Mouse (Mus musculus) forebrain, embryonic 14.5 days (tissue): Measurements from ENCODE around the gene Rrn3. TPM values are rescaled to one million over a fixed set of nuclear protein-coding genes. Genes with fewer than 3 reads are reported as not detected.

Experiments used
- ATAC-seq: fragments of 200-750 bp; cut with Nextera tagmentation; 2 replicates; pipeline ENCODE4 v1.8.0; 2017; ENCODE audit warnings: mild to moderate bottlenecking, moderate library complexity
- DNase-seq: peaks from one replicate; pipeline ENCODE4 v3.0.0-alpha.2; 2015; ENCODE audit warnings: low spot score
- H3K27ac ChIP-seq: fragments of 300-500 bp; sonication (generic); 2 replicates; pipeline ENCODE4 v1.5.1; 2014; ENCODE audit warnings: low read depth, mild to moderate bottlenecking, control low read depth, low read length, moderate library complexity
- H3K27me3 ChIP-seq: fragments of 300-500 bp; sonication (generic); replicated peaks from 2 replicates; pipeline ENCODE4 v1.6.1; 2014; ENCODE audit warnings: low read length, control low read depth, mixed read lengths; ENCODE audit not compliant: control insufficient read depth, insufficient read depth
- H3K36me3 ChIP-seq: fragments of 300-500 bp; sonication (generic); 2 replicates; pipeline ENCODE4 v1.6.1; 2014; ENCODE audit warnings: low read length, control low read depth; ENCODE audit not compliant: control insufficient read depth, insufficient read depth
- H3K4me1 ChIP-seq: fragments of 300-500 bp; sonication (generic); 2 replicates; pipeline ENCODE4 v1.6.1; 2014; ENCODE audit warnings: antibody characterized with exemption, low read length, control low read depth; ENCODE audit not compliant: control insufficient read depth, insufficient read depth
- H3K4me2 ChIP-seq: fragments of 300-500 bp; sonication (generic); 2 replicates; pipeline ENCODE4 v1.6.1; 2014; ENCODE audit warnings: mild to moderate bottlenecking, control low read depth, low read length
- H3K4me3 ChIP-seq: fragments of 300-500 bp; sonication (generic); 2 replicates; pipeline ENCODE4 v1.5.1; 2014; ENCODE audit warnings: low read depth, low read length, control low read depth
- H3K9ac ChIP-seq: fragments of 300-500 bp; sonication (generic); 2 replicates; pipeline ENCODE4 v1.6.1; 2014; ENCODE audit warnings: mild to moderate bottlenecking, low read length, control low read depth, moderate library complexity
- H3K9me3 ChIP-seq: fragments of 300-500 bp; sonication (generic); replicated peaks from 2 replicates; pipeline ENCODE4 v1.6.1; 2016; ENCODE audit warnings: low read length, control low read depth, mixed read lengths; ENCODE audit not compliant: control insufficient read depth
- WGBS: fragments of 180-500 bp; shearing (Covaris S2); extraction: QIAGEN DNeasy Blood & Tissue Kit; methylation state at CpG from one replicate; pipeline ENCODE4 v1.1.7; 2014; 5-methylcytosine and 5-hydroxymethylcytosine counted together
- polyA plus RNA-seq: library from polyadenylated mRNA; unstranded; fragments of >200 nt; fragmentation: Nextera tagmentation; extraction: Ambion mirVana; gene quantifications from 2 replicates; pipeline ENCODE4 v1.2.1, GENCODE M21; 2014

Rrn3 gene
- polyA plus RNA-seq, 1 experiment from 2014 or later: 70.7 TPM

GRCm38 (mm10) chr16:13825781-13826490 is 45.4 kb downstream of the Rrn3 start:
- no peak overlapping the region for H3K4me2 ChIP-seq
- ATAC-seq (no peak), DNase-seq (no peak)
- no peaks in the 10 kb centered on the region for H3K9me3 ChIP-seq
- no peak overlapping the region for H3K27ac ChIP-seq
- WGBS: 85% methylated on average over 7 of the region's 7 CpGs
- no peak overlapping the region for H3K4me3 ChIP-seq
- peaks cover 42% of the 10 kb centered on the region for H3K36me3 ChIP-seq
- H3K4me1 ChIP-seq: no peaks in the 10 kb centered on the region; the same call in 1 of the 2 replicates
- no peaks in the 10 kb centered on the region for H3K27me3 ChIP-seq
- no peak overlapping the region for H3K9ac ChIP-seq

GRCm38 (mm10) chr16:13826511-13826910 is 46.0 kb downstream of the Rrn3 start:
- DNase-seq: no peak
- H3K27me3 ChIP-seq: no peaks in the 10 kb centered on the region
- no peaks in the 10 kb centered on the region for H3K9me3 ChIP-seq
- no peaks in the 10 kb centered on the region for H3K4me1 ChIP-seq
- H3K27ac ChIP-seq: no peak overlapping the region
- peaks cover 47% of the 10 kb centered on the region for H3K36me3 ChIP-seq
- no peak overlapping the region for H3K9ac ChIP-seq
- no peak overlapping the region for H3K4me2 ChIP-seq
- H3K4me3 ChIP-seq: no peak overlapping the region
- WGBS: 88% methylated on average over 4 of the region's 4 CpGs
- ATAC-seq: no peak

DNA sequence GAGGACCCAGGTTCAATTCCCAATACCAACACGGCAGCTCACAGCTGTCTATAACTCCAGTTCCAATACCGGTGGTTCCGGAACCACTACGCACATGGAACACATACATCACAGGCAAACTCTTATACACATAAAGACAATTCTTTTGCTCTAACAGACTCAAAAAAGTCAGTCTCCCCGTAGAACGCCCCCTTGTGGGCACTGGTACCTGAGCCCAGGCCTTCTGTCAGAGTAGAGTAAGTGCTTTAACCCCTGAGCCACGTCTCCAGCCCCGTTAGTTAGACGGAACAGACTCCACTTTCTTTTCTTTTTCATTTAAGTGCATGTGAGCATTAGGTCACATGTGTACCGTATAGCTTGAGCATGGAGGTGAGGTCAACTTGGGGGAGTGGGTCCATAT is 49.9 kb downstream of the Rrn3 start:
- WGBS: 90% methylated on average over 10 of the region's 10 CpGs
- Histone ChIP-seq H3K4me1 (no peaks in the 10 kb centered on the region), H3K36me3 (peaks cover 85% of the 10 kb centered on the region)

DNA sequence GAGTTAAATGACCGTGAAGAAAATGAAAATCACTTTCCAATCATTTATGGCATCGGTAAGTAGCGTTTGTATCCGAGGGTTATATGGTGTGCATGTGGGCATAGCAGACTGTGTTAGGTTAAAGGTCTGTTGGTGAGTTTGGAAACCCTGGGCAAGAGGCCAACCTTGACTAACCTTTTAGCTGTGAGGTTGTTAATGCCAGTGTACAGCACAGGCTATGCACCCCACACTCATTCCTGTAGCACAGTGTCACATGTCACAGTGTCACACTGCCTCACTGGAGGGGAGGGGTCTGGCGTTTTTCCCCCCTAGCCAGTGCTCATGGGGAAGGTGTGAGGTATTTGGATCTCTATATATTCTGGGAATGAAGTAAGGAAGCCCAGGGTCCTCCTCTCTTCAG is 51.1 kb downstream of the Rrn3 start:
- no peak for ATAC-seq
- DNase-seq: no peak
- H3K27me3 ChIP-seq: no peaks in the 10 kb centered on the region
- no peak overlapping the region for H3K4me3 ChIP-seq
- H3K4me2 ChIP-seq: no peak overlapping the region
- H3K27ac ChIP-seq: no peak overlapping the region
- no peaks in the 10 kb centered on the region for H3K9me3 ChIP-seq
- H3K9ac ChIP-seq: no peak overlapping the region
- H3K36me3 ChIP-seq: peaks cover 97% of the 10 kb centered on the region
- WGBS: 88% methylated on average over 5 of the region's 5 CpGs
- H3K4me1 ChIP-seq: no peaks in the 10 kb centered on the region

More for the DNA sequence above, 49.9 kb downstream of the Rrn3 start:
- no peaks in the 10 kb centered on the region for H3K27me3 ChIP-seq
- DNase-seq: no peak
- no peaks in the 10 kb centered on the region for H3K9me3 ChIP-seq
- no peak overlapping the region for H3K4me2 ChIP-seq
- H3K4me3 ChIP-seq: no peak overlapping the region
- no peak for ATAC-seq
- H3K9ac ChIP-seq: no peak overlapping the region
- H3K27ac ChIP-seq: no peak overlapping the region

DNA sequence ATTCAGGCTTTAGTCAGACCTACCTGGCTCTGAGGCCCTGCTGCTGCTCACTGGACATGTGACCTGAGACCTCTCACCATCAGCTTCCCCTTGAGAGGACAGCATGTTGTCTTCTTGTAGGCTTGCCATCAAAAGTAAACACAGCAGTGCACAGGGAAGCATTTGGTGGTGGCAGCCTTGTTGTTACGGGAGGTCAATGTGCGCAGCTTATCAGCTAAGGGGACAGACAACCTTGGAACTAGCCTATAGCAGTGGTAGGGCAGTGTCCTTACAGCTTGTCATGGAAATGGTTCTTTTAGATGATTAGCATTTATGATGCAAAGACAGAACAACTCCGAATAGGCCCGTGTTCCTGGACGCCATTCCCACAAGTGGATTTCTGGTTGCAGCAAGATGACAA is 53.9 kb downstream of the Rrn3 start:
- Histone ChIP-seq H3K4me1 (no peaks in the 10 kb centered on the region), H3K9me3 (no peaks in the 10 kb centered on the region), H3K4me2 (no peak overlapping the region), H3K9ac (no peak overlapping the region), H3K36me3 (peaks cover 97% of the 10 kb centered on the region), H3K27ac (no peak overlapping the region), H3K27me3 (no peaks in the 10 kb centered on the region), H3K4me3 (no peak overlapping the region)
- WGBS: 95% methylated on average over 5 of the region's 5 CpGs
- no peak for DNase-seq
- ATAC-seq: no peak

GRCm38 (mm10) chr16:13840056-13840455 is 59.5 kb downstream of the Rrn3 start:
- ATAC-seq: no peak
- Histone ChIP-seq H3K9ac (no peak overlapping the region), H3K27me3 (no peaks in the 10 kb centered on the region), H3K4me3 (no peak overlapping the region), H3K9me3 (no peaks in the 10 kb centered on the region), H3K36me3 (peaks cover 79% of the 10 kb centered on the region), H3K4me1 (no peaks in the 10 kb centered on the region), H3K27ac (no peak overlapping the region), H3K4me2 (no peak overlapping the region)
- no peak for DNase-seq
- 92% methylated on average over 7 of the region's 7 CpGs for WGBS

DNA sequence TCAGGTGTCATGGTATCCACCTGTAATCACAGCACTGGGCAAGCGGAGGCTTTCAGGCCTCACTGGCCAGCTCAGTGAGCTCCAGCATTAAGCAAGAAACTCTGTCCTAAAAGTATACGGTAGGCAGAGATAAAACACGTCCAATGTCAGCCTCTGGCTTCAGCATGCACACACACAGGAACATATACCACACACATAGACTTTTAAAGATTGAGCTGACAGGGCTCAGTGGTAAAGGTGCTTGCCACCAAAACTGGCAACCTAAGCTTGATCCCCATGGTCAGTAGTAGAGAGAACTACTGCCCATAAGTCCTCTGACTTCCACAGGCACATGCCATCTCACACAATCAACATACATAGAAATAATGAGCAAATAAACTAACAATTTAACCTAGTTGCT is 60.4 kb downstream of the Rrn3 start:
- H3K4me3 ChIP-seq: no peak overlapping the region
- H3K9me3 ChIP-seq: no peaks in the 10 kb centered on the region
- H3K27ac ChIP-seq: no peak overlapping the region
- no peaks in the 10 kb centered on the region for H3K4me1 ChIP-seq
- H3K36me3 ChIP-seq: peaks cover 74% of the 10 kb centered on the region
- H3K27me3 ChIP-seq: no peaks in the 10 kb centered on the region
- WGBS: 92% methylated on average over 3 of the region's 3 CpGs
- H3K9ac ChIP-seq: no peak overlapping the region
- ATAC-seq (no peak), DNase-seq (no peak)
- H3K4me2 ChIP-seq: no peak overlapping the region

DNA sequence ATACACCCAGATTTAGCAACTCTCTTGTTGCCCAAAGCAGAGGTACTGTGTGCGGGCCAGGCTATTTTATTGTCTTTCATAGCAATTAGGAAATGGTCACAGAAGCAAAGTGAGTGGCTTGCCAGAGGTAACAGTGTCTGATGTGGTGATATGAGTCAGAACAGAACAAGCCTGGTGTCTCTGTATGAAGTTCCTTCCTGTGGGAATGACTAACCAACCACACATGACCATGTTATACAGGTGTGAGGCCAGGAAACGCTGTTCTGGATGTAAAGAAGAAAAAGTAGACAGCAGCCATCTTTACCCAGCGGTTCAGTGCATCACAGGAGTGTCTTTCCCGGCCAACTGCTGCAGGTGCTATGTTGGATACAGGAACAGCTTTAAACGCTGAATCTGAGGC is 64.5 kb downstream of the Rrn3 start:
- H3K9me3 ChIP-seq: no peaks in the 10 kb centered on the region
- H3K4me3 ChIP-seq: no peak overlapping the region
- H3K27ac ChIP-seq: no peak overlapping the region
- H3K9ac ChIP-seq: no peak overlapping the region
- 97% methylated on average over 5 of the region's 5 CpGs for WGBS
- peaks cover 45% of the 10 kb centered on the region for H3K36me3 ChIP-seq
- H3K4me2 ChIP-seq: no peak overlapping the region
- no peaks in the 10 kb centered on the region for H3K27me3 ChIP-seq
- H3K4me1 ChIP-seq: no peaks in the 10 kb centered on the region
- ATAC-seq (no peak), DNase-seq (no peak)

GRCm38 (mm10) chr16:13846675-13847074 is 66.2 kb downstream of the Rrn3 start:
- 91% methylated on average over 1 of the region's 1 CpGs for WGBS
- Histone ChIP-seq H3K9ac (no peak overlapping the region), H3K4me3 (no peak overlapping the region), H3K9me3 (no peaks in the 10 kb centered on the region), H3K4me1 (no peaks in the 10 kb centered on the region), H3K4me2 (no peak overlapping the region), H3K27ac (no peak overlapping the region), H3K36me3 (peaks cover 35% of the 10 kb centered on the region), H3K27me3 (no peaks in the 10 kb centered on the region)
- DNase-seq (no peak), ATAC-seq (no peak)
